ENCODE assay signal across 18 mouse cellular contexts in the genomic region with DNA sequence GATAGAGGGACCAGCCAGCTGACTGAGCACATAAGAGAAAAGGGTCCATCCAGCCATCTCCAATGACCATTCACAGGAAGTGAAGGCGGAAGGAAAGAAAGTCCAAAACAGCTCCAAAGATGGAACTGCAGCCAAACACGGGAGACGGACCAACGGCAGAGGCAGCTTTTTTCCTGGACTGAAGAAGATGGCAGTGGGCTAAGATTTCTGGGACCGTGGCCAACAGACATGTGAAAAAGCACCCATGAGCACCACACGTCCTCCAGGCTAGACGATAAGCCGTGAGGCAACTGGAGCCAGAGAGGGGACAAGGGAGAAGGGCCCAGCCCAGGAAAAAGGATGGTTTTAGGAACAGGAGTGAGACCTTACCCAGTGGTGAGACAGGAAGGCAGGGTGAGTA. TPM values are rescaled to one million over a fixed set of nuclear protein-coding genes. Genes with fewer than 3 reads are reported as not detected.
DNase-seq lines count a peak whose midpoint lies in the region; ATAC-seq and TF ChIP-seq lines count a peak whose summit lies in the region.
"Had no signal": no experiment of that assay in that cellular context is flagged by ENCODE, and none has a peak within 500 bp of the region (broad histone marks: within the 10 kb centered on the region; RNA-seq: fewer than 3 reads in every experiment).

No protein-coding gene starts in this region.

- peaks cover 14% of the 10 kb centered on the region for H3K4me1 ChIP-seq in kidney, adult 2 months (ENCODE audit: control insufficient read depth, insufficient read depth, low read length)
- H3K4me1 ChIP-seq in lung, embryonic 14.5 days (ENCODE audit: insufficient read depth): no peaks in the 10 kb centered on the region
- peaks cover 20% of the 10 kb centered on the region for H3K4me1 ChIP-seq in brown adipose tissue, adult 24 weeks (ENCODE audit: control insufficient read depth, insufficient read depth, insufficient read length, low read length)
- peaks cover 27% of the 10 kb centered on the region for H3K4me1 ChIP-seq in heart, postnatal 0 days (ENCODE audit: control insufficient read depth, insufficient read depth)
- H3K4me1 ChIP-seq: liver, embryonic 15.5 days had no signal

- ATAC-seq in lung, embryonic 14.5 days (ENCODE audit: insufficient read depth): no peak
- no peak for ATAC-seq in heart, postnatal 0 days (ENCODE audit: insufficient read depth, low read depth)
- ATAC-seq in monocyte, adult 5-6 weeks (replicated peaks; ENCODE audit: insufficient number of reproducible peaks, low FRiP score, low TSS enrichment, poor library complexity, severe bottlenecking): no peak
- ATAC-seq: forebrain, embryonic 15.5 days had no signal

- WGBS in kidney, adult 2 months: 60% methylated on average over 8 of the region's 8 CpGs
- WGBS in lung, embryonic 14.5 days: 49% methylated on average over 8 of the region's 8 CpGs
- WGBS in heart, postnatal 0 days: 12% methylated on average over 8 of the region's 8 CpGs

- H3K9ac ChIP-seq in lung, embryonic 14.5 days: no peak overlapping the region
- H3K9ac ChIP-seq in heart, postnatal 0 days (replicated peaks; ENCODE audit: low read depth, low read length): no peak overlapping the region
- H3K9ac ChIP-seq: forebrain, embryonic 15.5 days; limb, embryonic 13.5 days; liver, embryonic 15.5 days; neural tube, embryonic 13.5 days had no signal

- no peaks in the 10 kb centered on the region for H3K36me3 ChIP-seq in kidney, adult 2 months (ENCODE audit: control insufficient read depth, insufficient read depth, low read length)
- 0 out of 2 replicates have a peak, but pooled peaks cover 3% of the 10 kb centered on the region for H3K36me3 ChIP-seq in lung, embryonic 14.5 days (ENCODE audit: insufficient read depth)
- H3K36me3 ChIP-seq in heart, postnatal 0 days (replicated peaks; ENCODE audit: control insufficient read depth, insufficient read depth, low read length): no peaks in the 10 kb centered on the region
- H3K36me3 ChIP-seq: forebrain, embryonic 15.5 days; G1E; liver, embryonic 15.5 days; neural tube, embryonic 13.5 days had no signal

- no peak for TF ChIP-seq EP300 in heart, postnatal 0 days (IDR thresholded peaks at IDR 0.05; ENCODE audit: low read depth)

- H3K4me3 ChIP-seq in kidney, adult 2 months (ENCODE audit: insufficient read depth, low read depth, low read length): no peak overlapping the region
- no peak overlapping the region for H3K4me3 ChIP-seq in lung, embryonic 14.5 days (ENCODE audit: low read depth, low read length)
- no peak overlapping the region for H3K4me3 ChIP-seq in brown adipose tissue, adult 24 weeks (ENCODE audit: insufficient read depth, low read depth, low read length)
- H3K4me3 ChIP-seq in heart, postnatal 0 days (ENCODE audit: low read depth, low read length): no peak overlapping the region
- H3K4me3 ChIP-seq: forebrain, embryonic 15.5 days; limb, embryonic 13.5 days; liver, embryonic 15.5 days; megakaryocyte, embryonic 14.5 days; neural tube, embryonic 13.5 days had no signal

- H3K4me2 ChIP-seq in lung, embryonic 14.5 days: no peak overlapping the region
- no peak overlapping the region for H3K4me2 ChIP-seq in heart, postnatal 0 days (ENCODE audit: low read depth, low read length)
- H3K4me2 ChIP-seq: forebrain, embryonic 15.5 days; limb, embryonic 13.5 days; liver, embryonic 15.5 days; neural tube, embryonic 13.5 days had no signal

- no peak for TF ChIP-seq CTCF in kidney, adult 2 months (conservative IDR thresholded peaks at IDR 0.05; ENCODE audit: insufficient read depth, insufficient read length, low read depth, low read length)
- no peak for TF ChIP-seq CTCF in lung, embryonic 14.5 days (IDR thresholded peaks at IDR 0.05; ENCODE audit: low read depth)
- no peak for TF ChIP-seq CTCF in heart, postnatal 0 days (IDR thresholded peaks at IDR 0.05; ENCODE audit: low read depth)

- peak; percentile 38 for DNase-seq in kidney, adult 2 months
- no peak for DNase-seq in kidney, adult 11 months
- peak; percentile 53 for DNase-seq in lung, embryonic 14.5 days
- DNase-seq in lung, postnatal 36 days: no peak
- peak; percentile 44 for DNase-seq in heart, postnatal 0 days (ENCODE audit: low spot score)
- DNase-seq in urinary bladder, postnatal 36 days (ENCODE audit: low spot score in 2 of 2): no peak
- DNase-seq: adrenal gland, adult 8-10 months; cerebellum, adult 9-11 months; thymus, postnatal 36 days had no signal

- no peak overlapping the region for H3K27ac ChIP-seq in kidney, adult 2 months (ENCODE audit: insufficient read depth, low read depth, low read length)
- no peak overlapping the region for H3K27ac ChIP-seq in lung, embryonic 14.5 days (ENCODE audit: low read depth)
- H3K27ac ChIP-seq in brown adipose tissue, adult 24 weeks (replicated peaks; ENCODE audit: low read depth, low read length): 0 out of 2 replicates have a peak overlapping the region, but pooled peaks have one; percentile 52
- H3K27ac ChIP-seq in heart, postnatal 0 days (ENCODE audit: low read depth): peak overlapping the region; percentile 26; the same call in 1 of the 2 replicates
- H3K27ac ChIP-seq: forebrain, embryonic 15.5 days; limb, embryonic 13.5 days; liver, embryonic 15.5 days; neural tube, embryonic 13.5 days; stomach, postnatal 0 days had no signal

- no peak for TF ChIP-seq POLR2A in kidney, adult 2 months (IDR thresholded peaks at IDR 0.05; ENCODE audit: low read depth, low read length)

- H3K27me3 ChIP-seq in kidney, adult 2 months (replicated peaks; ENCODE audit: control insufficient read depth, insufficient read depth, low read length): no peaks in the 10 kb centered on the region
- H3K27me3 ChIP-seq in lung, embryonic 14.5 days (ENCODE audit: insufficient read depth, low read length): no peaks in the 10 kb centered on the region
- no peaks in the 10 kb centered on the region for H3K27me3 ChIP-seq in heart, postnatal 0 days (ENCODE audit: control insufficient read depth, insufficient read depth, low read length)
- H3K27me3 ChIP-seq: forebrain, embryonic 15.5 days; limb, embryonic 13.5 days; liver, embryonic 15.5 days; megakaryocyte, embryonic 14.5 days; neural tube, embryonic 13.5 days had no signal

- H3K9me3 ChIP-seq in lung, embryonic 14.5 days (ENCODE audit: low read depth, low read length): no peaks in the 10 kb centered on the region
- no peaks in the 10 kb centered on the region for H3K9me3 ChIP-seq in heart, postnatal 0 days (replicated peaks; ENCODE audit: control insufficient read depth, low read length)
- H3K9me3 ChIP-seq: forebrain, embryonic 15.5 days; G1E; limb, embryonic 13.5 days; liver, embryonic 15.5 days; megakaryocyte, embryonic 14.5 days; neural tube, embryonic 13.5 days had no signal

RNA-seq across cellular contexts. Expression of gene Pdia5, which starts 20.6 kb away (rescaled TPM):
- polyA plus RNA-seq in kidney, adult 2 months (2012; rRNA removed): 15.4 and 15.6 TPM in 2 replicates
- 16.5 and 18.4 TPM in 2 replicates for polyA plus RNA-seq in lung, embryonic 14.5 days (2014; fragmentation: Nextera tagmentation; extraction: Ambion mirVana)
- 5.0 and 8.2 TPM in 2 replicates for polyA plus RNA-seq in brown adipose tissue, adult 24 weeks (2012; ENCODE audit: insufficient read depth, insufficient read length, missing spikeins)
- 3.1 and 12.0 TPM in 2 replicates for total RNA-seq in heart, postnatal 0 days (2014; rRNA removed; ENCODE audit: low replicate concordance)
- 13.7 and 16.0 TPM in 2 replicates for polyA plus RNA-seq in heart, postnatal 0 days (2015; fragmentation: Nextera tagmentation; extraction: Ambion mirVana)
- not detected in 3 replicates for total RNA-seq in monocyte, adult 5-6 weeks (2017)
- total RNA-seq: G1E had no signal
- polyA plus RNA-seq: G1E had no signal

Comparison
In these comparisons a context has a peak if more than half of its experiments do, and no peak if none do; other contexts are left out.
1. DNase-seq: peak in kidney, adult 2 months (single experiment), lung, embryonic 14.5 days (single experiment) and heart, postnatal 0 days (single experiment); none in kidney, adult 11 months (single experiment), lung, postnatal 36 days (single experiment) and urinary bladder, postnatal 36 days (0 of 2).
2. H3K27ac ChIP-seq: peak in brown adipose tissue, adult 24 weeks (single experiment) and heart, postnatal 0 days (single experiment); none in kidney, adult 2 months (single experiment) and lung, embryonic 14.5 days (single experiment).